Mouse (Mus musculus) MEL (cell line): ENCODE measurements around the gene Rinl. TPM values are rescaled to one million over a fixed set of nuclear protein-coding genes. Genes with fewer than 3 reads are reported as not detected.

Experiments
- DNase-seq: peaks from one replicate; pipeline ENCODE4 v3.0.0; 2011; ENCODE audit warnings: low read depth, low spot score
- H3K27ac ChIP-seq: 2 replicates; pipeline ENCODE4 v1.5.1; 2012; ENCODE audit warnings: low read depth, mild to moderate bottlenecking, control low read depth, low read length, moderate library complexity; ENCODE audit not compliant: control insufficient read depth
- H3K27me3 ChIP-seq, 2 experiments: fragments of 150-350 bp in 1 of 2; sonication (generic) in 1 of 2; 2 replicates each; pipeline ENCODE4 v1.6.1; 2012; ENCODE audit warnings: low read length in 2 of 2, mild to moderate bottlenecking in 2 of 2, improper control_type of control experiment in 1 of 2, moderate library complexity in 1 of 2; ENCODE audit not compliant: insufficient read depth in 2 of 2, control insufficient read depth in 1 of 2
- H3K36me3 ChIP-seq, 2 experiments: 2 replicates each; pipeline ENCODE4 v1.6.1; 2012 to 2014; ENCODE audit warnings: low read length in 2 of 2, improper control_type of control experiment in 1 of 2, inconsistent platforms in 1 of 2, mild to moderate bottlenecking in 1 of 2; ENCODE audit not compliant: insufficient read depth in 2 of 2, control insufficient read depth in 1 of 2
- H3K4me1 ChIP-seq, 2 experiments: fragments of 150-350 bp in 1 of 2; sonication (generic) in 1 of 2; 2 replicates each; pipeline ENCODE4 v1.6.1; 2012; ENCODE audit warnings: low read length in 2 of 2, improper control_type of control experiment in 1 of 2, mild to moderate bottlenecking in 1 of 2; ENCODE audit not compliant: insufficient read depth in 2 of 2, control insufficient read depth in 1 of 2
- H3K4me3 ChIP-seq, 2 experiments: fragments of 150-350 bp in 1 of 2; sonication (generic) in 1 of 2; 2 replicates each; pipeline ENCODE4 v1.5.1; 2012; ENCODE audit warnings: low read depth in 2 of 2, low read length in 2 of 2, mild to moderate bottlenecking in 2 of 2, moderate library complexity in 2 of 2, control low read depth in 1 of 2, improper control_type of control experiment in 1 of 2; ENCODE audit not compliant: control insufficient read depth in 1 of 2, insufficient read depth in 1 of 2
- H3K79me2 ChIP-seq: 2 replicates; pipeline ENCODE4 v1.6.1; 2012; ENCODE audit warnings: mild to moderate bottlenecking, low read length, moderate library complexity; ENCODE audit not compliant: control insufficient read depth, poor library complexity, insufficient read depth
- H3K9ac ChIP-seq: 2 replicates; pipeline ENCODE4 v1.6.1; 2012; ENCODE audit warnings: low read depth, mild to moderate bottlenecking, control low read depth, low read length, moderate library complexity; ENCODE audit not compliant: control insufficient read depth, poor library complexity, severe bottlenecking
- H3K9me3 ChIP-seq: fragments of 150-350 bp; sonication (generic); replicated peaks from 2 replicates; pipeline ENCODE4 v1.6.1; 2012; ENCODE audit warnings: mild to moderate bottlenecking, low read length, improper control_type of control experiment, moderate library complexity; ENCODE audit not compliant: insufficient read depth
- BHLHE40 ChIP-seq: IDR thresholded peaks from 2 replicates; pipeline ENCODE4 v1.6.1; 2012; ENCODE audit warnings: low read depth, mild to moderate bottlenecking, inconsistent platforms, low read length, improper control_type of control experiment, borderline replicate concordance
- CHD1 ChIP-seq: IDR thresholded peaks from 2 replicates; pipeline ENCODE4 v1.6.1; 2012; ENCODE audit warnings: low read depth, mild to moderate bottlenecking, inconsistent platforms, low read length, improper control_type of control experiment
- CTCF ChIP-seq, 3 experiments: IDR thresholded peaks in 2 of 3; conservative IDR thresholded peaks in 1 of 3; 2 replicates each; pipeline ENCODE4 v1.5.1; 2011 to 2012; ENCODE audit warnings: low read length in 3 of 3, low read depth in 2 of 3, mild to moderate bottlenecking in 2 of 3, improper control_type of control experiment in 1 of 3, inconsistent platforms in 1 of 3, mixed read lengths in 1 of 3, moderate library complexity in 1 of 3; ENCODE audit not compliant: control insufficient read depth in 1 of 3, insufficient read depth in 1 of 3, poor library complexity in 1 of 3, severe bottlenecking in 1 of 3
- E2F4 ChIP-seq: IDR thresholded peaks from 2 replicates; pipeline ENCODE4 v1.6.1; 2011; ENCODE audit warnings: low read depth, low read length, improper control_type of control experiment, borderline replicate concordance
- ELF1 ChIP-seq: IDR thresholded peaks from 2 replicates; pipeline ENCODE4 v1.6.1; 2014; ENCODE audit warnings: low read depth, mild to moderate bottlenecking, inconsistent platforms, low read length, improper control_type of control experiment, moderate library complexity
- EP300 ChIP-seq, 2 experiments: IDR thresholded peaks; 2 replicates each; pipeline ENCODE4 v1.6.1; 2011; ENCODE audit warnings: improper control_type of control experiment in 2 of 2, low read length in 2 of 2, low read depth in 1 of 2, mild to moderate bottlenecking in 1 of 2
- ETS1 ChIP-seq: IDR thresholded peaks from 2 replicates; pipeline ENCODE4 v1.6.1; 2012; ENCODE audit warnings: low read depth, mild to moderate bottlenecking, inconsistent platforms, low read length, improper control_type of control experiment, moderate library complexity
- GABPA ChIP-seq: IDR thresholded peaks from 2 replicates; pipeline ENCODE4 v1.6.1; 2012; ENCODE audit warnings: low read depth, mild to moderate bottlenecking, inconsistent platforms, low read length, improper control_type of control experiment, moderate library complexity
- GATA1 ChIP-seq: IDR thresholded peaks from 2 replicates; pipeline ENCODE4 v1.6.1; 2011; ENCODE audit warnings: low read depth, low read length, improper control_type of control experiment
- HCFC1 ChIP-seq: IDR thresholded peaks from 2 replicates; pipeline ENCODE4 v1.6.1; 2012; ENCODE audit warnings: low read depth, mild to moderate bottlenecking, inconsistent platforms, low read length, improper control_type of control experiment, moderate library complexity
- MAFK ChIP-seq: IDR thresholded peaks from 2 replicates; pipeline ENCODE4 v1.6.1; 2011; ENCODE audit warnings: low read depth, mild to moderate bottlenecking, low read length, improper control_type of control experiment, borderline replicate concordance
- MAX ChIP-seq: IDR thresholded peaks from 2 replicates; pipeline ENCODE4 v1.6.1; 2011; ENCODE audit warnings: low read length, improper control_type of control experiment
- MAZ ChIP-seq: IDR thresholded peaks from 2 replicates; pipeline ENCODE4 v1.6.1; 2012; ENCODE audit warnings: low read depth, mild to moderate bottlenecking, inconsistent platforms, low read length, improper control_type of control experiment
- MEF2A ChIP-seq: IDR thresholded peaks from 2 replicates; pipeline ENCODE4 v1.6.1; 2014; ENCODE audit warnings: low read depth, mild to moderate bottlenecking, inconsistent platforms, low read length, improper control_type of control experiment; ENCODE audit not compliant: poor library complexity, insufficient replicate concordance, severe bottlenecking; ENCODE audit errors: extremely low read depth
- POLR2A ChIP-seq, 2 experiments: IDR thresholded peaks; 2 replicates each; pipeline ENCODE4 v1.6.1; 2011 to 2012; ENCODE audit warnings: low read length in 2 of 2, mild to moderate bottlenecking in 2 of 2, control low read depth in 1 of 2, improper control_type of control experiment in 1 of 2, low read depth in 1 of 2, moderate library complexity in 1 of 2; ENCODE audit not compliant: control insufficient read depth in 1 of 2, insufficient read depth in 1 of 2, poor library complexity in 1 of 2
- POLR2AphosphoS5 ChIP-seq: IDR thresholded peaks from 2 replicates; pipeline ENCODE4 v1.6.1; 2012; ENCODE audit warnings: low read depth, borderline replicate concordance, mild to moderate bottlenecking, inconsistent platforms, low read length, moderate library complexity, mixed read lengths
- RCOR1 ChIP-seq: IDR thresholded peaks from 2 replicates; pipeline ENCODE4 v1.6.1; 2012; ENCODE audit warnings: low read depth, mild to moderate bottlenecking, inconsistent platforms, low read length, improper control_type of control experiment
- SIN3A ChIP-seq: IDR thresholded peaks from 2 replicates; pipeline ENCODE4 v1.6.1; 2012; ENCODE audit warnings: low read length, improper control_type of control experiment, inconsistent platforms
- TBP ChIP-seq: IDR thresholded peaks from 2 replicates; pipeline ENCODE4 v1.8.0; 2011; ENCODE audit warnings: low read depth, low read length, improper control_type of control experiment
- TCF12 ChIP-seq: IDR thresholded peaks from 2 replicates; pipeline ENCODE4 v1.6.1; 2014; ENCODE audit warnings: low read depth, mild to moderate bottlenecking, inconsistent platforms, low read length, improper control_type of control experiment, moderate library complexity
- USF1 ChIP-seq: IDR thresholded peaks from 2 replicates; pipeline ENCODE4 v1.6.1; 2014; ENCODE audit warnings: low read depth, mild to moderate bottlenecking, inconsistent platforms, low read length, improper control_type of control experiment, moderate library complexity
- ZKSCAN1 ChIP-seq: IDR thresholded peaks from 2 replicates; pipeline ENCODE4 v1.6.1; 2012; ENCODE audit warnings: low read depth, mild to moderate bottlenecking, inconsistent platforms, low read length, improper control_type of control experiment, moderate library complexity
- ZMIZ1 ChIP-seq: IDR thresholded peaks from 2 replicates; pipeline ENCODE4 v1.6.1; 2012; ENCODE audit warnings: low read depth, mild to moderate bottlenecking, inconsistent platforms, low read length, improper control_type of control experiment, moderate library complexity
- polyA plus RNA-seq, 2 experiments: library from polyadenylated mRNA; stranded (reverse) in 1 of 2; unstranded in 1 of 2; fragments of >175 nt in 1 of 2; fragments of >200 nt in 1 of 2; gene quantifications; 2 replicates each; pipeline versions ENCODE4 v1.2.1 to v1.2.4; 2012; ENCODE audit warnings: low replicate concordance in 2 of 2, low read depth in 1 of 2; ENCODE audit not compliant: insufficient read length in 2 of 2, insufficient read depth in 1 of 2, missing spikeins in 1 of 2
- total RNA-seq: library from RNA; depleted of rRNA; stranded (reverse); fragments of 300-350 nt; gene quantifications from 2 replicates; pipeline ENCODE4 v1.2.3, GENCODE M21; 2012

Rinl gene
- total and polyA plus RNA-seq, 3 experiments, result 39.9 to 63.9 TPM; not detected in 1

DNA sequence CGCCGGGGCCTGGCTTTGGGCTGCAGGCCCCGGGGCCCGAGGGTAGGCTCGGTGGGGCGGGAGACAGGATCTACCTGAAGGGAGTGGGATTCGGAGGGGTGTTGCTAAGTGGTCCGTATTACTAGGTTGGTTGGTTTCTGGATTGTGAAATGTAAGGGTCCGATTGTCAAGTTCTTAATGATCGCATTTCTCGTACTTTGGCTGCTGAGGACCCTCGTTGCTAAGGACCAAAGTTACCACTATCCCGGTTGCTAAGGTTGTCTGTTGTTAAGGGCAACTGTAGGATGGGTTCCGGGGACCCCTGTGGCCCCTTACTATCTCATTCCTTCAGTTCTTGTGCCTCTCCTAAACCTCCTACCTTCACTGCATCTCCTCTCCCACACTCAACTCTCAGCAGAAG is 21.9 kb upstream of the Rinl start:
- TF ChIP-seq ETS1 (no peak), MAFK (no peak), BHLHE40 (no peak), TBP (no peak), ZKSCAN1 (no peak), GABPA (no peak), CTCF (IDR thresholded peaks at IDR 0.05 in 2 of 3, conservative IDR thresholded peaks at IDR 0.05 in 1 of 3; ENCODE audit: control insufficient read depth in 1 of 3, insufficient read depth in 1 of 3, low read depth in 2 of 3, low read length in 3 of 3, poor library complexity in 1 of 3, severe bottlenecking in 1 of 3) (no peak), USF1 (no peak), MEF2A (no peak), HCFC1 (no peak), GATA1 (no peak), EP300 (IDR thresholded peaks at IDR 0.05; ENCODE audit: low read depth in 1 of 2, low read length in 2 of 2) (no peak), ELF1 (no peak)
- Histone ChIP-seq H3K27ac (no peak overlapping the region), H3K9me3 (no peaks in the 10 kb centered on the region), H3K36me3 (peaks cover 0 to 32% of the 10 kb centered on the region in 2 experiments; a peak in 3 of 4 replicates), H3K4me3 (peak overlapping the region; percentile 63 to 81), H3K9ac (peak overlapping the region; percentile 63), H3K79me2 (peaks cover 20% of the 10 kb centered on the region), H3K4me1 (peaks cover 27 to 46% of the 10 kb centered on the region in 2 experiments), H3K27me3 (no peaks in the 10 kb centered on the region)
- peak; percentile 45 for DNase-seq

GRCm38 (mm10) chr7:28767462-28767965 is 21.3 kb upstream of the Rinl start, which contains the start of gene Nfkbib:
TSS of gene Nfkbib (minus strand) at chr7:28767512.
- H3K79me2 ChIP-seq, result peaks cover 20% of the 10 kb centered on the region
- peak within 1 kb of the TSS; percentile 69 to 88 for H3K4me3 ChIP-seq
- H3K27ac ChIP-seq, result peak within 1 kb of the TSS; percentile 20
- peaks cover 27 to 46% of the 10 kb centered on the region in 2 experiments for H3K4me1 ChIP-seq
- H3K27me3 ChIP-seq, result no peaks in the 10 kb centered on the region
- peaks cover 0 to 32% of the 10 kb centered on the region in 2 experiments; a peak in 3 of 4 replicates for H3K36me3 ChIP-seq
- peak; percentile 8 for DNase-seq
- H3K9me3 ChIP-seq, result no peaks in the 10 kb centered on the region
- peak within 1 kb of the TSS; percentile 63 for H3K9ac ChIP-seq
- TF ChIP-seq GATA1, result no peak
- TF ChIP-seq CTCF (IDR thresholded peaks at IDR 0.05 in 2 of 3, conservative IDR thresholded peaks at IDR 0.05 in 1 of 3; ENCODE audit: control insufficient read depth in 1 of 3, insufficient read depth in 1 of 3, low read depth in 2 of 3, low read length in 3 of 3, poor library complexity in 1 of 3, severe bottlenecking in 1 of 3), result no peak
- TF ChIP-seq MAZ, result no peak
- TF ChIP-seq BHLHE40, result no peak
- no peak for TF ChIP-seq EP300 (IDR thresholded peaks at IDR 0.05; ENCODE audit: low read depth in 1 of 2, low read length in 2 of 2)
- TF ChIP-seq TCF12, result no peak
- TF ChIP-seq RCOR1, result no peak
- TF ChIP-seq E2F4, result no peak
- TF ChIP-seq SIN3A, result no peak
- no peak for TF ChIP-seq CHD1
- TF ChIP-seq TBP, result no peak
- TF ChIP-seq ZMIZ1, result no peak
- no peak for TF ChIP-seq MAX
- TF ChIP-seq HCFC1, result no peak
- no peak for TF ChIP-seq POLR2AphosphoS5
- TF ChIP-seq POLR2A (IDR thresholded peaks at IDR 0.05; ENCODE audit: control insufficient read depth in 1 of 2, insufficient read depth in 1 of 2, low read depth in 1 of 2, low read length in 2 of 2, poor library complexity in 1 of 2), result no peak
